Mouse (Mus musculus) embryo, embryonic 11 days (tissue): ENCODE data around the gene Ptprj.

Source experiments
- DNase-seq: peaks from one replicate; pipeline ENCODE4 v3.0.0-alpha.2; 2015

Gene Ptprj

DNA sequence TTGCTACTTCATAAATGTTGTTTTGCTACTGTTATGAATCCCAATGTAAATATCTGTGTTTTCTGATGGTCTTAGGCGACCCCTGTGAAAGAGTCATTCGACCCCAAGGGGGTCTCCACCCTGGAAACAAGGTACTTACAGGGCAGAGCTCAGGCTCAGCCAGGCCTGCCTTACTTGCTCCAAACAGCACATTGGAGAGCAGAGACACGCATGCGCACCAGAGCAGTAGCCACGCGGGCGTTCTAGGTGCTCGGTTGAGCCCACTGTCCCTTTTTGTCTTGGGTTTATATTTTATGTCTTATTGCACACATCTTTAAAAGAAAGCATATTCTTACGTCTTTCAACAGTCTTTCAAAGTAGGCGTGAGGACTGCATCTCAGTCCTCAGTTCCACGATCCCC lies 22.1 kb downstream of the Ptprj start:
- DNase-seq, result no peak

GRCm38 (mm10) chr2:90557913-90558312 lies 22.5 kb downstream of the Ptprj start:
- no peak for DNase-seq

DNA sequence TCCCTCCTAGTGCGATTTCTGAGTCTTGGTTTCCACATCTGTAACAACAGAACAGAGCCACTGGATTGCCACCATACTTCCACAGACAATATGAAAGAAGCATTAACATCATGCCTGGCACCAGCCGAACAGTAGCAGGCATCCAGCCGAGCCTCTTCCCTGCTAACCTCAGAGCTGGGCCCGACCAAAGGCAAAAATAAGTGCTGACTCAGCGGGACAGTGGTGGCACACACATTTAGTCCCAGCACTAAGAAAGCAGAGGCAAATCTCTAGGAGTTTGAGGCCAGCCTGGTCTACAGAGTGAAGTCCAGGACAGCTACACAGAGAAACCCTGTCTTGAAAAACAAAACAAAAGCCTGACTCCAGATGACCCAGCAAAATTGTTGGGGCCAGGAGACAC lies 24.7 kb downstream of the Ptprj start:
- DNase-seq, result no peak

DNA sequence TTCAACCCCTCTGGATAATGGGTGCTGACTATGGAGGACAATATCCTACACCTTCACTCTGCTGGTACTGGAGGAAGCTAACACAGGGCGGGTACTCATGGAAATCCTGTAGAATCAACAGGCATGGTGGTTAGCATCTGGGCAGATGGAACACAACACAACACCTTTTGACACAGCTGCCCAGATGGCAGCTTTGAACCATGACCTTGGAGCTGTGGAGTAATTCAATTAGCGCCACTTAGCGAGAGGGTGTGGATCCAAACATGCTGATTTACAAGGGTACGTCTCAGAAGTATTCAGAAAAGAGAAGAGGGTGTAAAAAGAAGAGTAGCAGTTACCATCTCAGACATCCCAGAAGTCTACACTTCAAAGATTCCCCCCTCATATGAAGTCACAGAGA lies 25.6 kb downstream of the Ptprj start:
- DNase-seq, result no peak

DNA sequence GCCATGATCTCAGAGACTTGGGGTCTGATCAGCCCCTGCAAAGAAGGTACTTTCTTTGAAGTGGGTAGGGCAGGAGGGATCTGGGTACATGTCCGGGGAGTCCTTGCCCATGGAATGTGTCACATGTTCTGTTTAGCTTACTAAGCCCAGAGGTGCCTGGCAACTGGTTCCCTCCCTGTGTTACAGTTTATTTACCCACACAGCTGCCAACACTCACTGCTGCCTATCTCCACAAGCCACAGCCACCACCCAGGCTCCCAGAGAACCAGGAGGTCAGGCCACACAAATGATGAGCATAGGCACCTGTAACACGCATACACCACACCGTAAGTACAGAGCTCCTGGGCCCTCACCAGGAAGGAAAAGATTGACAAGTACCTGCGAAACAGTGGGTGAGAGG lies 26.6 kb downstream of the Ptprj start:
- DNase-seq, result no peak

- no peak for DNase-seq
These were observed 29.8 kb downstream of the Ptprj start for GRCm38 (mm10) chr2:90550656-90551055.

DNA sequence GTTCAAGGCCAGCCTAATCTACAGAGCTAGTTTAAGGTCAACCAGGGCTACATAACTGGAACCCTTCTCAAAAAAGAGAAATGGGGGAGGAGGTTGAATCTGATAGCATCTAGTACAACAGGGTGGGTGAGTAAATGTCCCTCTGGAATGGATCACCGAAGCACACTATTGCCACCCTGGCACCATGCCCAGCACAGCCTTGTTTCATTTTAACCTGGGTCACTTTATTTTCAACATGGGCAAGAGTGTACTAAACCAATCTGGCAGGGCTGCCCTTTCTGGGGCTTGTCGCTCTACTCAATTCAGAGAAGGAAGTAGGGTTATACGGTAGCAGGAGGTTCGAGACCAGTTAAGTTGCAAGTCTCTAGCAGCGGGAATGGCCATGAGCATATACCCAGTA lies 31.9 kb downstream of the Ptprj start:
- no peak for DNase-seq

DNA sequence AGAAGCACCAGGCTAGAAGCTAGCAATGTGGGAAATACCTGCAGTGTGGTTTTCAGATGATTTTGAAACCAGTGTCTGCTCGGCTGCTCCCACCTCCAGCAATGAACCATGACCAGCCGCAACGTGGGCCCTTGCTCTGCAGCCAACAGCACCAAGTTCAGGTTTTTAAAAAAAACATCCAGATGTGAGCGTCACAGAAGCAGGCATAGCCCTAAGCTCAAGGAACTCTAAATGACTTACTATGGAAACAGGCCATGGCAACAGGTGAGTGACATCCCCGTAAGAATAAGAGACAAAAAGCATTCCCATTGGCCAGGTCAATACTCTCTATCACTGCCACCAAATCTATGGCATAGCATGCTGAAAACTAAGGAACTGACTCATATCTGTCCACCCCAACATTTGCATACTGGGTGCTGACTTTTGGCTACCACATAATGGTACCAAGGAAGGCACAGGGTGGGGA lies 33.3 kb downstream of the Ptprj start:
- DNase-seq, result no peak

DNA sequence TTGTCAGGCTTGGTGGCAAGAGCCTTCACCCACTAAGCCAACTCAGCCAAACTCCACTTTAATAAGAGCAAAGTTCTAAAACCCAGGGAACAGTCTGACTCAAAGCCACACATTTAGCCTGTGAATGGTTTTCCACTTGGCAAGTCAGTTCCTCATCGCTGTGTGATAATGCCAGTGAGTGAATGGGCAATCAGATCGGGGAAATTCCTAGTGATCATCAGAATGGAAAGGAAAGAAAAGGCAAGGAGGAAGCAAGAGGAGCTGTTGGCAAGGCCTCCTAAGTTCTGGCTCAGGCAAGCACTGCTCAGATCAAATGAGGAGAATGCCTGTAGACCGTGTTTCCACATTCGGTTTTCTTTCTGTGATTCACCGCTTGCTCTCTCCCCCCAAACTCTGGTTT lies 35.2 kb downstream of the Ptprj start:
- DNase-seq, result no peak

DNA sequence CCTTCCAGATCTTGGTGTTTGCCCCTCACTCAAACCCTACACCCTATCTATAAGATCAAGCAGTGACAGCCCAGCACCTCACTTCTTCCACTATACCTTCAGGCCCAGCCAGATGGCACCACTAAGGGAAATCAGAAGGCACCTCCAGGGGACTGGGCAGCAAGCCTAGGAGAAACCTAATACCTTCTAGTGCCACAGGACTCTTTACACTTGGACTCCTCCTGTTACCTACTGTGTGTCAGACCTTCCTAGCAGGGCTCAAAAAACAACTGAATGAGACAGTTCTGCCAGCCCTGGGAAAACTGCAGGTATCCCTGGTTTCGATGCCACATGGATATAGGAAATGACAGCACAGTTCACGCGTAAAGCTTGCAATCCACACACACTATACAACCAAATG lies 36.5 kb downstream of the Ptprj start:
- no peak for DNase-seq

DNA sequence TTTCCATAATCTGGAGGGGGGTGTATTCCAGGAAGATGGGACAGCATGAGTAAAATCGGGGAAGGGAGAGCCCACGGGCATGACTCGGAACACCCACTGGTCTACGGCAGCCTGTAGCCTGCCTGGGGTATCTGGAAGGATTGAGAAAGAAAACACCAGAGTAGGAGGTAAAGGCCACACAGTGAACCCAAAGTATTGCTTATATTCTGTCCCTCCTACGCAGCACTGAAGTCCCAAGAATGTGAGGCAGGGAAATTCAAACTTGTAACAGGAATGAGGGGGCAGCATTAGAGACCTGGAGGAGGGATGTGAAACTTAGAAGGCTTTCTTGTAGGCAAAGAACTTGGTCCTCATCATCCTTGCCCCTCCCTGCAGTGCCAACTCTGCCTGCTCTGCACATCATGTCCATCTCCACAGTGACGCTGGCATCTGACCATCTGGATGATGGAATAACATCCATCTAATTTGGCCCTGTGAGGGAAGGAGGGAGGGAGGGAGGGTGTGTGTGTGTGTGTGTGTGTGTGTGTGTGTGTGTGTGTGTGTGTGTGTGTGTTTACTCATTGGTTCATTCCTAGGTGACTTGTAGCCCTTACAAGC lies 37.2 kb downstream of the Ptprj start:
- DNase-seq, result no peak

- no peak for DNase-seq
These were observed 37.8 kb downstream of the Ptprj start for GRCm38 (mm10) chr2:90542656-90543055.

DNA sequence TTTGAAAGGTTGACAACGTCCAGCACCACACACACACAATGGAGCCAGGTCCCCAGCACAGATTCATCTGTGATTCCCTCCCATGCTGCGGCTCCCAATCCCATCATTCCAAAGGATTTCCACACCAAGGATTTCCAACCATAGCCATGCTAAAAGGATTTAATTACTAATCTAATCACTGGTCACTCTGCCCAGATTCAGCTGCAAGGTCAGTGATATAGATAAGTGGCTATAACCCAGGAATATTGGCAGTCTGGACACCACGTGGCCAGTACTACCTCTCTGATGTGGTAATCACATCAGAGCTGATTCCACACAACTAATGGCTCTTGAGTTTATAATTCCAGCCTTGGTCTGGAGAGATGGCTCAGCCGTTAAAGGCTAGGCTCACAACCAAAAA lies 41.2 kb downstream of the Ptprj start:
- DNase-seq, result no peak

DNA sequence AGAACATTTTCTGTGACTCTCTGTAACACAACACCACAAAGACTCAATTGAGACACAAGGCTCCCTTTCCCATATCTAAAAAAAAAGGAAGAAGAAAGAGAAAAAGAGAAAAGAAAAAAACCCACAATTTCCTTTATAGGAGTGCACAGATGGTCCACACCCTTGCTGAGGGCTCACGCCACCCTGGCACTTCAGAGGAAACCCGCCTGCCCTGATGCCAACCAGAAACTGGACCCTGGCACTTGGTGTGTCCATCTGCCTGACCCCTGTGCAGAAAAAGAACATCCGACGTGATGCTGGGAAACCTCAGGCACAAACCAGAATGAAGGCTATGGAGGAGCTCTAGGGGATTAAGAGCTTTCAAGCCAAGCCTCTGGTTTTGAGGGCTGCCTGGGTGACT lies 43.2 kb downstream of the Ptprj start:
- no peak for DNase-seq

- DNase-seq, result peak; percentile 26
These were observed 43.9 kb downstream of the Ptprj start for GRCm38 (mm10) chr2:90536555-90536954.

DNA sequence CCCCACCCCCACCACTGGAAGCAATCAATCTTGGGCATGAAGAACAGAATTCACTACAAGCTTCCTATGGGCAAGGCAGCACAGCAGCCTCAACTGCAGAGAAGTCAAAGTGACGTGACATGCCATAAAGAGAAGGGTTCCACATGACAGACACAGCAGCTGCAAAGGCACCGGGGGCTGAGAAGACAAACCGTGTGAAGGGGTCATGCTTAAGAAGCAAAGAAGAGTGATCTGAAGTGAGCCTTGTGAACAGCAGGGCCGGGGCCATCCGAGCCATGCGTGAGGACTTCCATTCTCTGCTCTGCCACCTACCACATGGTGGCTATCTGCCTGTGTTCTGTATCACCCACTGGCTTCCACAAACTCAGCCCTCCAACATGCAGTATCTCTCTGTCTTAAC lies 45.7 kb downstream of the Ptprj start:
- DNase-seq, result no peak

DNA sequence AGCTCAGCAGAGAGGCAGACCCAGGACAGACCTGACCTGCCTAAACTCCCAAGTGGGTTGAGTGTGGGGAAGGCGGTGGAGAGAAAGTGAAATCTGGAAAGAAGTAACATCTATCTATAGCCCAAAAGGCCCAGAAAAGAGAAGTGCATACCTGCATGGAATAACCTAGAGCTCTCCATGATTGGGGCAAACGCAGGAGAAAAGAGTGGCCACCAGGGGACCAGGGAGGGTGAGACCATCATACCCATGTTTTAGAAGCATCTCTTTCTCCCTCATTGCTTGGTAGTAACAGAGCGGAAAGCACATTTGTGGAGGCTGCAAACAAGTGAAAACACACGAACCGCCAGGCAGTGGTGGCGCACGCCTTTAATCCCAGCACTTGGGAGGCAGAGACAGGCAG lies 46.5 kb downstream of the Ptprj start:
- DNase-seq, result no peak

DNA sequence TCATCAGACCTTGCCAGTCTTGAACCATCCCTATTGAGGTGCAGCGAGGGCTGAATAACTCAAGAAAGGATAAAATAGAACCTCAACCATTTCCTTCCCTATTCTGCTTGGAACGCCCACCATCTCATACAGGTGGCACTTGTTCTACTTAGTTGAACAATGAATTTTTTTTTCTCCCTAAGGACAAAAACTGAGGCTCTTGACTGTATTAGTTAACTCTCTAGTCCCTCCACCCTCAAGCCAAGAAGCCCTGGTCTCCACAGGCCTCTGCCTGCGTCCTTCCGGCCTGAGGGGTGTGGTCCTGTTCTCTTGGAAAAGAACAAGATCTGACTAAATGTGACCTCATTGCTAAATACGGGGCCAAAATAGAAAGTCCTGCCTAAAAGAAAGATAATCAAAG lies 48.4 kb downstream of the Ptprj start:
- DNase-seq, result no peak

DNA sequence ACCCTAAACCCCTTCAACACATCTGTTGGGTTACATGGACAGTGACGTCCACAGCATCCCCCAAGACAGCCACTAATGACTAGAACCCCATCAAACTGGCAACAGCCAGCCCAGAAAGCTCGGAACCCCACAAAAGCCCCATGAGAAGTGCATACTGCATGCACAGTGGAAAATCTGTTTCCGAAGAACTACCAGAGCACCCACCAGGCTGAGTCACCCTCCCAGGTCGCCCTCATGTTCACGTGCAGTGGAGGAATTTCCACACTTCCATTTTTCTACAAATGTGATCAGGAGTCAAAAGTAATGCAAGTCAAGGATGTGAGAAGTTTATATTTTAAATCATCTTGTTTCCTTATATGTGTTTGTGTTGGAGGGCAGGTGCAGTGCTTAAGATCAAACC lies 52.3 kb downstream of the Ptprj start:
- no peak for DNase-seq

DNA sequence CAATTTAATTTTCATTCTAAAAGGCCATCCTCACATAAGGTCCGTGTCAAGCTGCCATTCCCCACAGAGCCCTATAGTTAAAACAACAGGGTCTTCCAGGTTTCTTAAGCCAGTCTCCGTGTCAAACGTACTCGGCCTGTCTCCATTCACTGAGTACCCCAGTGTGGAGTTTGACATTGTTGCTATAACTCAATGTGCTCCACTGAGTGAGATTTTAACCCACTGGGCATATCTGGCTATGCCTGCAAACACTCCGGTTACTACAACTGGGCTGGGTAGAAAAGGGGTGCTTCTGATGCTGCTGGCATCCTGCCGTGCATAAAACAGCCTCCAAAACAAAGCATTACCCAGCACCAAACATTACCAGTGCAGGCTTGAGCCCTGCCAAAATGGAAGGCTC lies 53.5 kb downstream of the Ptprj start:
- no peak for DNase-seq

DNA sequence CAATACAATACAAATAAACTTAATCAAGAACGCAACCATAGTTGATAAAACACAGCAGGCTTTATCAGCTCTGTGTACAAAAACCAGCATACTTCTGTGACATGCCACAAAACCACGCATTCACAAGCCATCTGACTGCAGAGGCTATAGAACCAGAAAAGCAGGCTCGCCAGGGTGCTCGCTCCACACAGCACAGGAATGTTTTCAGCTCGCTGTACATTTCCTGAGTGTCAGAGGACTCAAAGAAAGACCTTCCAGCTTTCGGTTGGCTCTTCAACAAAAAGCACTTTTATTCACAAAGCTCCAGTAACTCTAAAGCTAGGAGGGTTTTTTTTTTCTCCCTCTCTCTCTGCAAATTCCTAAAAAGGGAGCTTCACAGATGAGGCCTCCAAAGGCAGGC lies 53.9 kb downstream of the Ptprj start:
- peak; percentile 52 for DNase-seq

GRCm38 (mm10) chr2:90525807-90526206 lies 54.6 kb downstream of the Ptprj start:
- DNase-seq, result no peak

- DNase-seq, result no peak
These were observed 58.0 kb downstream of the Ptprj start for GRCm38 (mm10) chr2:90522455-90522854.

- DNase-seq, result no peak
These were observed 58.5 kb downstream of the Ptprj start for GRCm38 (mm10) chr2:90521909-90522308.

DNA sequence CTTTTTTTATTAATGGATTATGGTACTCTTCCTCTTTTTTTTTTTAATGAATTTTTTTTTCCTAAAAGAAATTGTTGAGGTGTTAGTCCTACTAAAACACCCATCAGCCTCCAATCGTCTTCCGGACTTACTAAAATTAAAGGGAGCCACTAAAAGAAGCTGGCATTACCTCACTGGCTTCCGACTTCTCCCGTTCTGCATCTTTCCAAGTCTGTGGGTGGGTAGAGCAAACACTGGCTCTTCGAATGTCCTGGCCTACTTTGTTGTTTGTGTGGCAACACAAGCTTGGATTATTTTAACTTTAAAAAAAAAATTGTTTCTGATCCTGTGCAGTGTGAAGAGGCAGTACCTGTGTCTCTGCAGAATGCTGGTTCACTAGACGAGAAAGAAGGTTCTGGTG lies 62.2 kb downstream of the Ptprj start:
- no peak for DNase-seq

DNA sequence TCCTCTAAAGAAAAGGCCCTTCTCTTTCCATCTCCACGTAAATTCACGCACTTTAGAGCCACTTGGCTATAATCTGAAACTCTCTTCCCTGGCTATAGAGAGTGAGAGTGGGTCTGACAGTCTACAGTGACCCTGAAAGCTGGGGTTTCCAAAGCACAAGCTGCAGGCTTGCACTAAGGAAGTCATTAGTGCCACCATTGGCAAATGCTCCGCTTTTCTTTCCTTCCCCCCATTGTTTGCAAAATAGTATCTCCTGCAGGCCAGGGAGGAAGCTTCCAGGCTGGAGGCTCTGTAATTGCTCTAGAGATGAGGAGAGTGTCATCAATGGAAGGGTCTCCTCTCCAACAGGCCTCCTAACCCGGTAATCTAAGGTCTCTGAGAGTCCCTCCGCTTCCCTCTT lies 65.5 kb downstream of the Ptprj start:
- no peak for DNase-seq
